Mouse (Mus musculus) adipocyte (in vitro differentiated cells): Measurements from ENCODE around the gene Dtd2.
A peak's percentile ranks its signal among the peaks of the same experiment; 100 is the strongest.

Source experiments
- DNase-seq: peaks from one replicate; pipeline ENCODE4 v3.0.0-alpha.2; 2016; ENCODE audit warnings: low spot score

The Dtd2 gene

GRCm38 (mm10) chr12:52005877-52006632 lies at the start of gene Dtd2:
Gene Dtd2, minus strand, starts transcription at chr12:52006501.
- peak; percentile 89 for DNase-seq

DNA sequence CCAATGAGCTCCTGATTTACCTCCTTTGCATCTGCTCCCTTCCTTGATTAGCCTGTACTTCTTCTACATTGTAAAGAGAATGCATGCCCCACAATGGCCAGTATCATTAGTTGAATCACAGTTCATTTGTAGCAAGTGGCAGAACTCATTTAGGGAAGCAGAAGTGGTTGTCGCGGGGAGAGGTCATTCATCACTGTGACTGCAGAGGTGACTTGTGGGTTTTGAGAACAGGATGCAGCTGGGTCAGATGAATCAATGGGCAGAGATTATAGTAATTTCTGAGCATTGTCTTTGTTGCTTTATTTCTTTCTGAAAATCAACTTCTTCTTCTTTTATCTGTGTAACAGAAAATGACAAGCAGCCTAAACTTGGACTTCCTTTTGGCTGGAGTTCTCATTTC lies 43.0 kb upstream of the Dtd2 start:
- no peak for DNase-seq

DNA sequence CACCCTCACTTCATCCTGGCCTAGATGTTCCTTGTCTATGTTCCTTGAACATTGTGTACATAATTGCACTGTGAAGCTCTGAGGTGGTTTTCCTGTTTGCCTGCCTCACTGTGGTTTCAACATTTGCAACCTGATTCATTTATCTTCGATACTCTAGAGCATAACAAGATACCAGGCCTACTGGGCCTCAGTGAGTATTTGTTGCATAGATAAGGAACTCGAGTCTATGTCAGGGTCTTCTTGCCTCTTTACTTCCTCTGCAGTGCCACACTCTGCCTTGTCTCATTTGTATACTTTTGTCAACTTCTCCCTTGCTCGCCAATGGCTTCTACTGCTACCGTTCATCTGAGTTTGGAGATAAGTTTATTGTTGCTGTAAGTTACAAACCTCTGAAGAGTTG lies 40.1 kb upstream of the Dtd2 start:
- no peak for DNase-seq

GRCm38 (mm10) chr12:52042818-52043336 lies 36.6 kb upstream of the Dtd2 start:
- DNase-seq, result peak; percentile 56

DNA sequence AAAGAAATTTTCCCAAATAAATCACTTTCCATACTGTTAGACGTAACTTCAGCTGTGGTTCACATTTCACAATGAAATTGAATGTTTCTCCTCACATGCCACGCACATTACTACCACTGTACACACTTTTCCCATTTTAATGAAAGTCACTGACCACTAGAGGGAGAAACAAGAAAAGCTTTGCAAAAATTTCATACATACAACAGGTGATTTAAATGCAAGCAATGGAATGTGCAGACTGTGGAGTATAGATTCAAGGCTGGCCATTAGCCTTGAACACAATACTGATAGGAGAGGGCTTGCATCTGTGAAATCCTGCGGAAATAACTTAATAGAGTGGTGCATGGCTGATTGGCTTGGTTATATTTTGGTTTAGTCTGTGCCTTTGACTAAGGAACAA lies 32.1 kb upstream of the Dtd2 start:
- DNase-seq, result peak; percentile 59

DNA sequence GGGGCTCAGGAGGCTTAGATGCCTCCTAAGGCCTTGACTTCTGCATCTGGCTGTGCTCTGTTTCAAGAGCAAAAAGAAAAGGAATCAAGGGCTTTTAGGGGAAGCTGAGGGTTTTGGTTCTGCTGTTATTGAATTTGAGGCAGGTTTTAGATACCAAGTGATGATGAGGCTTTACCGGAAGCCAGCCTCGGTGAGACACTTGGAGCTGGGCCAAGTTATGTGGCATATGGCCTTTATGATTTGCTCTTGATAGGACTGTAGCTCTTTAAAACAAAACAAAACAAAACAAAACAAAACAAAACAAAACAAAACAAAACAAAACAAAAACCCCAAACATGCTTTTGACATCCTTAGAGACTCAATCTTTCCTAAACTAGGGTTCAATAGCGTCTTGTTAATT lies 28.7 kb upstream of the Dtd2 start:
- DNase-seq, result no peak

DNA sequence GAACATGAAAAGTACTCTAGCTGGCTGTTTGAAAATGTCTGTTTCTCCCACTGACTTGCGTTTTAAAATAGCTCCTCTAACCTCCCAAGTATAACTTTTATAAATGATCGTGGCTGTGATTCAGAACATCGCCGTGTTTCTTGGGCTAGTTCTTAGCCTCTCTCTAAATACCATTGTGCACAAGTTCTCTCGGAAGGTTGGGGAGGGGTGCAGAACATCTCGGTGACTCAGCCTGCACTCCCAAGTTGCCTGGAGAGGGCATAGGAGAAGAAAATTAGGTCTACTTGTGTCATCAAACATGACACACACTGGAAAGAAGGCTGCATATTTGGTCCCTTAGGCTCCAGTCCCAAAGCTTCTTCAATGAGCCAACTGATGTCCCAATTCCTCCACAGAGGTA lies 26.0 kb upstream of the Dtd2 start:
- DNase-seq, result no peak

- no peak for DNase-seq
Observed at GRCm38 (mm10) chr12:52027963-52028362, 21.7 kb upstream of the Dtd2 start, which contains the start of gene Gpr33. Gene Gpr33, minus strand, starts transcription at chr12:52028063.

- no peak for DNase-seq
Observed at GRCm38 (mm10) chr12:52014494-52015029, 8.3 kb upstream of the Dtd2 start.

GRCm38 (mm10) chr12:52014044-52014443 lies 7.7 kb upstream of the Dtd2 start:
- DNase-seq, result no peak

GRCm38 (mm10) chr12:52013274-52013673 lies 7.0 kb upstream of the Dtd2 start:
- DNase-seq, result no peak

DNA sequence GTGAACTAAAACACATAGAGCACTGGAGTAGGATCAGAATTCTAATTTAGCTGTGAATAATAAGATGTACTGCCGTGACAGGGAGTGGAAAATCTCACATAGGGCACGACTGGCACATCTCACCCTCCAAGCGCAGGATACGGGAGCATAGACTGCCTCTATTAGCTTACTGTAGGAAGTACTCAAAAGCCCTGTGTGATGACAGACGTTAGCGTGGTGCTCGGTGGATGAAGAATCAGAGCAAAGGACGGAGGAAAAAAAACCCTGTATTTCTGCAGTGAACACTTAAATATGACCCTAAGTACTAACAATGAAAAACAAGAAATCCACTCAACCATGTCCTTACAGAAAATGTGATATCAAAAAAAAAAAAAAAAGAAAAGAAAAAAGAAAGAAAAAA lies 5.9 kb upstream of the Dtd2 start:
- DNase-seq, result no peak

GRCm38 (mm10) chr12:52010630-52010961 lies 4.3 kb upstream of the Dtd2 start:
- DNase-seq, result peak; percentile 80

DNA sequence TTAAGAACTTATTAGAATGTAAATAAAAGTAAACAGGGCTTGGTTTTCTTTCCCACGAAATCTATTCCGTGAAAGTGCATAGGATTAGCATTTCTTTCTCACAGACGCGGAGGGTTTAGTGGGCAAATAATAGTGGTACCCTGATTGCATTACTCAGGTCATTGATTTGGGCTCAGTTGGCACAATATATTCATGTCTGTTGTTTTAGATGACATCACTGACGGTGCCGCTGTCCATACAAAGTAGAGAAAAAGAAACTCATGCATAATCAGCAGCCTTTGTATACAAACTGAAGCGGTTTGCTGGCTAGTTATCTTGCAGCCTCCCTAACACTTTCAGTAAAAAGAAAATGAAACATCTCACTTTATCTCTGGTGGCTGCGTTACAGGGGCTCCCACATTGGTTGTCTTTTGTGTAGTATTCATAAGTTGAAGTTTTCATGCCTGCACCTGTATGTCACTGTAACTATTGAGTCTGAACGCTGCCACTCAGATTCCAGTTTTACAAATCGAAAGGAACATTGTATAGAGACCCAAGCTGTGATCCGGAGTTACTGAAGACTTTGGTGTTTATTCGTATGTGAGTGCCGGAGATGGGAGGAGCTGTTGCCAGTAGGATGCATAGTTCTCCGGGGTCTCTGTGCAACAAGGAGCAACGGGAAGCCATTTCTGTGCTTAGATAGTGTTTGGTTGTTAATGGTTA lies 3.8 kb upstream of the Dtd2 start:
- DNase-seq, result no peak

- DNase-seq, result no peak
Observed at GRCm38 (mm10) chr12:52006633-52006994, 313 bp upstream of the Dtd2 start.

DNA sequence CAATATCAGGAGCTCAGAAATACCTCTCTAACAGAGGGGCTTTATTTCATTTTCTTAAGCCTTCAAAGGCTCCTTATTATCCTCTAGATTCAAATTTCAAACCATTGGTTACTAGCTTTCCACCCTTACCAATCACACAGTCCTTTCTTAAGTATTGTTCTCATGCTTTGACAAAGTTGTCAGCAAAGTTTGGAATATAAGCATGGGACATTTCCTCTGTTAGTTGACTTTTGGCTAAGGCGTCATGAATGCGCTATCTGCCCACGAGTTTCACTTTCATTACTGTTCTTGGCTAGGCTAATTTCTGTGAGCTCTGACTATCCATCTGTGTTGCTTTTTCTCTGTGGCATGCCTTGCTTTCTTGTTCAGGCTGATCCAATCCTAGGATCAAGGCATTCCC lies 3.6 kb downstream of the Dtd2 start:
- no peak for DNase-seq

DNA sequence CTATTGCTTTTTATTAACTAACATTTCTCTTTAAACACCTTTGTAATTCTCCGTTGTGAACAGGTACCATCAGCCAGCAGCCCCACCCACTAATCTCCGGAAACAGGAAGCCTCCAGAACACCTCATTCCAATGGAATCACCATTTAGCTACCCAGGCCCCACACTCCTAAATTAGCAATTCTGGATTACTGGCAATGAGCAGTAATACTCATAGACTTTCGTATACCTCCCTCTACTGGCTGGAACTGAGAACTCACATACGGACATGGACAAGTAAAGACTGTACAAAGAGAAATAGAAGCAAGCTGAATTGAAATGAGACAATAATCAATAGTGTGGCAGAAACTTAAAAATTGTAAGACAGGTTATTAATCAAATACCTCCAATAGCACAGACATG lies 4.8 kb downstream of the Dtd2 start:
- peak; percentile 86 for DNase-seq

DNA sequence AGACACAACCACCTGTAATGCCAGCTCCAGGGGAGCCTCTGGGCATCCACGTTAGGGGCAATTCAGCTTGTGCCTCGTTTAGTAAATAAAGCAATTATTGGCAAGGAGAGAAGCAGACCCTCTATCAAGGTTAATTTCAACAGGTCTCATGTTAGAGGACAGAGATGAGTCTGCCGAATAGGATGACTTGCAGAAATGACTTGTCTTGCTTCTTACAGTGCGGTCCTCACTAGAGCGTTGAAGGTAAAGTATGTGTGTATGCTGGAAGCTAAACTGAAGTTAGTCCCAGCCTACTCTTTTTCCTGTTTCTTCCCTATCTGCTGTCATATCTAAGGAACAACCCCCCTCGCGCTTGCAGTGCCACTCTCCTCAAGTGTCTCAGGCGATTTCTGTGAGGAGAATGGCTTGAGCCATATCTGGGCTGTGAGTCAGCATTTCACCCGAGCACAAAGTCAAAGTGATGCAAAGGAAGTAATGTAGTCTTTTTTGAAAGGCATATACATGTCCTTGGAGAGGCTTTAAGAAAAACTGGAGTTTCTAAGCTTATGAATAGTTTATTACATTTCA lies 7.9 kb downstream of the Dtd2 start:
- no peak for DNase-seq

- no peak for DNase-seq
Observed at GRCm38 (mm10) chr12:51995738-51996536, 10.4 kb downstream of the Dtd2 start.

- no peak for DNase-seq
Observed at GRCm38 (mm10) chr12:51990629-51991028, 15.7 kb downstream of the Dtd2 start.

- DNase-seq, result peak; percentile 48
Observed at GRCm38 (mm10) chr12:51988536-51988935, 17.8 kb downstream of the Dtd2 start.

- DNase-seq, result no peak
Observed at GRCm38 (mm10) chr12:51985826-51986225, 20.5 kb downstream of the Dtd2 start.
